Mouse (Mus musculus) heart, postnatal 25 days (tissue): ENCODE results near the gene Dlgap1. TPM values are rescaled to one million over a fixed set of nuclear protein-coding genes. Genes with fewer than 3 reads are reported as not detected.
"Not testable (repeated sequence)": the region's sequence is repeated elsewhere in the genome, so short reads cannot be mapped to it uniquely, and the experiment has no call there.

Experiments
- DNase-seq: peaks from one replicate; pipeline ENCODE4 v3.0.0; 2022; ENCODE audit warnings: low spot score
- intact Hi-C: fragments of 180-260 bp; cut with DNase I; formaldehyde crosslinking; loops from one replicate; pipeline ENCODE4 v1.15.1; 2025
- total RNA-seq, 2 experiments: library from RNA; stranded (reverse); gene quantifications; 2 replicates each; pipeline ENCODE4 v1.2.3; 2021

Gene Dlgap1
- total RNA-seq, 2 experiments from 2014 or later: 0.28 to 0.39 TPM

GRCm38 (mm10) chr17:70815001-70815400 is 846.1 kb downstream of the Dlgap1 start:
- intact Hi-C loops: no loop called here
- DNase-seq: no peak

GRCm38 (mm10) chr17:70817862-70818451 is 849.1 kb downstream of the Dlgap1 start:
- no peak for DNase-seq
- intact Hi-C loops: no loop called here

GRCm38 (mm10) chr17:70823083-70823482 is 854.2 kb downstream of the Dlgap1 start:
- DNase-seq: no peak
- intact Hi-C loops: no loop called here

- intact Hi-C loops: no loop called here
- DNase-seq: no peak
Measured at GRCm38 (mm10) chr17:70826227-70826626, 857.4 kb downstream of the Dlgap1 start.

GRCm38 (mm10) chr17:70827463-70828179 is 858.7 kb downstream of the Dlgap1 start:
- intact Hi-C loops: not testable (repeated sequence)

GRCm38 (mm10) chr17:70828180-70828528 is 859.3 kb downstream of the Dlgap1 start:
- DNase-seq: no peak
- intact Hi-C loops: no loop called here

More at GRCm38 (mm10) chr17:70827463-70828179, 858.7 kb downstream of the Dlgap1 start:
- DNase-seq: not testable (repeated sequence)

- no peak for DNase-seq
- intact Hi-C loops: no loop called here
Measured at GRCm38 (mm10) chr17:70828569-70828968, 859.7 kb downstream of the Dlgap1 start.

GRCm38 (mm10) chr17:70829217-70829616 is 860.3 kb downstream of the Dlgap1 start:
- DNase-seq: no peak
- intact Hi-C loops: no loop called here

GRCm38 (mm10) chr17:70829943-70830715 is 861.3 kb downstream of the Dlgap1 start:
- intact Hi-C loops: no loop called here
- DNase-seq: no peak

GRCm38 (mm10) chr17:70831591-70831990 is 862.7 kb downstream of the Dlgap1 start:
- no peak for DNase-seq
- intact Hi-C loops: no loop called here

- intact Hi-C loops: no loop called here
- no peak for DNase-seq
Measured at GRCm38 (mm10) chr17:70832544-70832943, 863.7 kb downstream of the Dlgap1 start.

GRCm38 (mm10) chr17:70834430-70834965 is 865.6 kb downstream of the Dlgap1 start:
- intact Hi-C loops: no loop called here
- DNase-seq: no peak

- intact Hi-C loops: no loop called here
- no peak for DNase-seq
Measured at GRCm38 (mm10) chr17:70835071-70835790, 866.4 kb downstream of the Dlgap1 start.

GRCm38 (mm10) chr17:70836820-70837219 is 867.9 kb downstream of the Dlgap1 start:
- intact Hi-C loops: no loop called here
- no peak for DNase-seq

GRCm38 (mm10) chr17:70837474-70837873 is 868.6 kb downstream of the Dlgap1 start:
- intact Hi-C loops, DNase-seq: not testable (repeated sequence)

- DNase-seq: no peak
- intact Hi-C loops: no loop called here
Measured at GRCm38 (mm10) chr17:70838031-70838430, 869.2 kb downstream of the Dlgap1 start.

GRCm38 (mm10) chr17:70838533-70838932 is 869.7 kb downstream of the Dlgap1 start:
- intact Hi-C loops: no loop called here
- no peak for DNase-seq

GRCm38 (mm10) chr17:70843252-70843651 is 874.4 kb downstream of the Dlgap1 start:
- DNase-seq: no peak
- intact Hi-C loops: loop anchor here (10.0 kb wide), 1 partner anchor 342 kb away; the partner anchor contains the start of gene Lpin2

- intact Hi-C loops: loop anchor here (5.0 to 10.0 kb wide), 3 partner anchors 108 to 340 kb away; partner anchors contain the start of gene Lpin2
Measured at GRCm38 (mm10) chr17:70844971-70845370, 876.1 kb downstream of the Dlgap1 start.

GRCm38 (mm10) chr17:70845543-70845942 is 876.7 kb downstream of the Dlgap1 start:
- intact Hi-C loops: loop anchor here (5.0 to 10.0 kb wide), 3 partner anchors 108 to 339 kb away; partner anchors contain the start of gene Lpin2
- DNase-seq: no peak

More at GRCm38 (mm10) chr17:70844971-70845370, 876.1 kb downstream of the Dlgap1 start:
- DNase-seq: no peak
